Mouse (Mus musculus) thymus, adult 2 months (tissue): ENCODE data around the gene Mbtd1.

ENCODE experiments used
- CTCF ChIP-seq: fragments of 200-500 bp; IDR thresholded peaks from 2 replicates; pipeline ENCODE4 v1.5.1; 2012; ENCODE audit warnings: mild to moderate bottlenecking, control low read depth, low read length, moderate library complexity, borderline replicate concordance; ENCODE audit not compliant: control insufficient read depth, poor library complexity, insufficient read depth; ENCODE audit errors: extremely low read depth
- POLR2A ChIP-seq: fragments of 200-500 bp; IDR thresholded peaks from 2 replicates; pipeline ENCODE4 v1.6.1; 2012; ENCODE audit warnings: mild to moderate bottlenecking, low read length, control low read depth, moderate library complexity; ENCODE audit not compliant: control insufficient read depth, poor library complexity, insufficient read depth; ENCODE audit errors: extremely low read depth

GRCm38 (mm10) chr11:93897732-93898131 lies 12.1 kb downstream of the Mbtd1 start:
- no peak for TF ChIP-seq CTCF
- no peak for TF ChIP-seq POLR2A
